Mouse (Mus musculus) E14TG2a.4 (cell line): Measurements from ENCODE around the gene Cacna1d.

Experiments used
- CTCF ChIP-seq: conservative IDR thresholded peaks from 2 replicates; pipeline ENCODE4 v1.5.1; 2014; ENCODE audit warnings: low read length
- NANOG ChIP-seq: IDR thresholded peaks from 2 replicates; pipeline ENCODE4 v1.6.1; 2014; ENCODE audit warnings: borderline replicate concordance, low read length, mixed read lengths
- POU5F1 ChIP-seq: IDR thresholded peaks from 2 replicates; pipeline ENCODE4 v1.6.1; 2014; ENCODE audit warnings: low read length, borderline replicate concordance

- TF ChIP-seq CTCF: no peak
- TF ChIP-seq POU5F1: no peak
- TF ChIP-seq NANOG: no peak
Observed at GRCm38 (mm10) chr14:29997345-29997744, 493.9 kb downstream of the Cacna1d start.
